Mouse (Mus musculus) limb, embryonic 11.5 days (tissue): ENCODE measurements at regions not wholly inside any gene's neighbourhood (a gene's known extent, or its start where the extent isn't known, plus 50 kb on each side); places are given as distances from the start of the nearest gene placed in this dataset.

Experiments
- ATAC-seq: fragments of 200-750 bp; cut with Nextera tagmentation; 2 replicates; pipeline ENCODE4 v1.8.0; 2017; ENCODE audit warnings: low read depth; ENCODE audit not compliant: insufficient number of reproducible peaks, low FRiP score, low TSS enrichment
- DNase-seq: peaks from one replicate; pipeline ENCODE4 v3.0.0-alpha.2; 2015; ENCODE audit warnings: low spot score
- H3K27ac ChIP-seq: fragments of 300-500 bp; sonication (generic); replicated peaks from 2 replicates; pipeline ENCODE4 v1.5.1; 2014; ENCODE audit warnings: low read depth, mild to moderate bottlenecking, low read length
- H3K27me3 ChIP-seq: fragments of 300-500 bp; sonication (generic); 2 replicates; pipeline ENCODE4 v1.6.1; 2014; ENCODE audit warnings: mild to moderate bottlenecking, low read length, mixed read lengths; ENCODE audit not compliant: control insufficient read depth, insufficient read depth
- H3K36me3 ChIP-seq: fragments of 300-500 bp; sonication (generic); 2 replicates; pipeline ENCODE4 v1.6.1; 2014; ENCODE audit warnings: mild to moderate bottlenecking, low read length, moderate library complexity, mixed read lengths; ENCODE audit not compliant: control insufficient read depth, insufficient read depth
- H3K4me1 ChIP-seq: fragments of 300-500 bp; sonication (generic); 2 replicates; pipeline ENCODE4 v1.6.1; 2014; ENCODE audit warnings: low read length, mixed read lengths; ENCODE audit not compliant: control insufficient read depth, insufficient read depth
- H3K4me2 ChIP-seq: fragments of 300-500 bp; sonication (generic); 2 replicates; pipeline ENCODE4 v1.6.1; 2014; ENCODE audit warnings: low read depth, mild to moderate bottlenecking, moderate library complexity; ENCODE audit not compliant: severe bottlenecking
- H3K4me3 ChIP-seq: fragments of 300-500 bp; sonication (generic); 2 replicates; pipeline ENCODE4 v1.5.1; 2014; ENCODE audit warnings: low read depth, low read length
- H3K9ac ChIP-seq: fragments of 300-500 bp; sonication (generic); 2 replicates; pipeline ENCODE4 v1.6.1; 2014; ENCODE audit warnings: mild to moderate bottlenecking, low read length
- H3K9me3 ChIP-seq: fragments of 300-500 bp; sonication (generic); 2 replicates; pipeline ENCODE4 v1.6.1; 2016; ENCODE audit warnings: low read length; ENCODE audit not compliant: control insufficient read depth
- WGBS: fragments of 180-500 bp; shearing (Covaris S2); extraction: QIAGEN DNeasy Blood & Tissue Kit; methylation state at CpG from one replicate; pipeline ENCODE4 v1.1.7; 2014; 5-methylcytosine and 5-hydroxymethylcytosine counted together

DNA sequence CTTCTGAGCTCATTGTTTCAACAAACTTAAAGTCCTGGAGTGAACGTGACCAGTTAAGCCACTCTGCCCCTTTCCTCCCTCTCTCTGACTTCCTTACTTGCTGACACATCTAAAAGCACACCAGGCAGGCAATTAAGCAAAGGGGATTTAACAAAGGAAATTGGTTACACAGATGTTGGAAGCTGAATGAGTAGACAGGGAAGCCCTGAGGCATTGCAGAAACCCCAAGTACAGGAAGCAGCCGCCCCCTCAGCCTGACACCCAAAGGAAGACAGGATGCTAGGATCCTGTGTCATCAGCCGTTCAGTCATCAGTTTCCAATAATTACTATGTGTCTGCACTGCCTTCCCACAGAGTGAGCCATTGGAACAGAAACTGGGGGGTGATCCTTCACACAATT, 595.5 kb downstream of the Tns3 start:
- Histone ChIP-seq H3K4me3 (no peak overlapping the region), H3K4me1 (no peaks in the 10 kb centered on the region), H3K9me3 (no peaks in the 10 kb centered on the region), H3K27me3 (no peaks in the 10 kb centered on the region), H3K27ac (0 out of 2 replicates have a peak overlapping the region, but pooled peaks have one; percentile 8), H3K36me3 (no peaks in the 10 kb centered on the region), H3K9ac (no peak overlapping the region), H3K4me2 (no peak overlapping the region)
- DNase-seq: peak; percentile 50
- WGBS: 5% methylated on average over 3 of the region's 3 CpGs
- peak; percentile 59 for ATAC-seq

DNA sequence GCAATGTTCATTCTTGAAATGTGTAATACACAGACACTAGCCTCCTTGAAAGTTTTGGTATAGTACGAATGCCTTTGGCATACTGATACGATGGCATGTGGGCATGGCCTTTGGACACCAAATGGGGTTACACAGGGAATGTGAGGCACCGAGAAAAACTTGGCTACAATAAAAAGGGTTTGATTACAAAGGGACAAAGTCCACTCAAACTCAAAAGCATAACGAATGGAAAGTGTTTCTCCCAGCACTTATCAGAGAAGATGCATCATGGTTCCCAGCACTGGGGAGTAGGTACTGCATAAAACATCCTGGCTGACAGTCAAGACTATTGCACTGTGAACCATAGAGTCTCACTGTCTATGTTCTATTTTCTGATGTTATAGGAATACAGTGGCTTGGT, 597.0 kb downstream of the Tns3 start:
- no peaks in the 10 kb centered on the region for H3K27me3 ChIP-seq
- H3K36me3 ChIP-seq: no peaks in the 10 kb centered on the region
- 90% methylated on average over 4 of the region's 4 CpGs for WGBS
- H3K9ac ChIP-seq: no peak overlapping the region
- no peak for ATAC-seq
- H3K4me2 ChIP-seq: no peak overlapping the region
- no peaks in the 10 kb centered on the region for H3K4me1 ChIP-seq
- no peaks in the 10 kb centered on the region for H3K9me3 ChIP-seq
- DNase-seq: no peak
- H3K27ac ChIP-seq: no peak overlapping the region
- no peak overlapping the region for H3K4me3 ChIP-seq

DNA sequence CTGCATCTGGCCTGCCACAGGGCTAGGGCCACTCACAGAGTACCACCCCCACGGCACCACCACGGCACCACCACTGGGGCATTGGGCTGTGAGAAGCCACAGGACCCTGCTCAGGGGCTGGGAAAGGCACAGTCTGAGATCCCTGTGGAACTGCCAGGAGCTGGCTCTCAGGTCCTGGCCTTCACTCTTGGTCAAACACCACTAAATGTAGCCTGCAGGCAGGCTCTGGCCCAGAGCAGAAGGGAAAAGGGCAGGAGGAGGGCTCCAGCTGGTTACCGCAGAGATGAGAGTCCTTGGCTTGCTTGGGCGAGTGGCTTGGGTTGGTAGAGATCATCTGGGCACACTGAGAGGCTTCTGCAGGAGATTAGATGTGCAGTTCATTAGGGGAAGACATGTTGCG, 598.5 kb downstream of the Tns3 start:
- H3K4me2 ChIP-seq: no peak overlapping the region
- 81% methylated on average over 5 of the region's 5 CpGs for WGBS
- no peaks in the 10 kb centered on the region for H3K9me3 ChIP-seq
- H3K27me3 ChIP-seq: no peaks in the 10 kb centered on the region
- no peak overlapping the region for H3K4me3 ChIP-seq
- no peak overlapping the region for H3K9ac ChIP-seq
- no peak overlapping the region for H3K27ac ChIP-seq
- H3K4me1 ChIP-seq: no peaks in the 10 kb centered on the region
- DNase-seq: no peak
- ATAC-seq: no peak
- no peaks in the 10 kb centered on the region for H3K36me3 ChIP-seq

DNA sequence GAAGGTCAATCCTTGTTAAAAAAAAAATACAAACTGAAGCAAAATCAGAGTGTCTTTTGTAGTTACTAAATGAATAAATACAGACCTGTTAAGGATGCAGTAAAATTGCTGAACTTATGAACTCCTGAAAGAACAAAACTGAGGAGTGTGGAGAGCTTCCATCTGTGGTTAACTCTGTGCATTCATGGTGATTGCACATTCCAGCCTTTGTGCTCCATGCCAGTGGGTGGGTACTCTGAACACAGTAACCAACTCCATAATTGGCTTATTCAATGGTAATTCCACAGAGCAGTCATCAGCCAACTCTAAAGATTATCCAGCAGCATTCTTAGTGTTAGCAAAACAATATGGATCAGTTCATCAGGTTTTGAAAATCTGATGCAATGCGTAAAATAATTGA, 599.2 kb downstream of the Tns3 start:
- Histone ChIP-seq H3K9ac (no peak overlapping the region), H3K4me2 (no peak overlapping the region), H3K4me1 (no peaks in the 10 kb centered on the region), H3K27ac (no peak overlapping the region), H3K27me3 (no peaks in the 10 kb centered on the region), H3K9me3 (no peaks in the 10 kb centered on the region), H3K36me3 (no peaks in the 10 kb centered on the region), H3K4me3 (no peak overlapping the region)
- DNase-seq (no peak), ATAC-seq (no peak)
- WGBS: 94% methylated on average over 1 of the region's 1 CpGs

DNA sequence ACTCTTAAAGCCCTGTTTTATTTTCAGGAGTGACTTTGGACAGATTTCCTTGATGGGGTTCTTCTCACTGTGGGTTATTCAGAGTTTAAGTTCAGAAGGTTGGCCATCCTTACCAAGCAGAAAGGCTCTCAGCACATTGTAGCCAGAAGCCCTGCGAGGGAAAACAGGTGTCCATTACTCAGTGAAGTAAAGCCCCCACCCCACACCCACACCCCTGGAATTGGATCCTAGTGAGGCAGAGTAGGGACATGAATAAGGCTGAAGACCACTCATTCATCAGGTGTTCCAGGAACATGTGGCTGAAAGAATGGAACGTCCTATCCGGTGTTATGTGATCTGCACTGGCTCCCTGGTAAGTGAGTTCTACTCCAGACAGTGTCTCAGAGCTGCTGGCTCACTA, 602.3 kb downstream of the Tns3 start:
- ATAC-seq (no peak), DNase-seq (no peak)
- Histone ChIP-seq H3K4me3 (no peak overlapping the region), H3K4me2 (no peak overlapping the region), H3K4me1 (no peaks in the 10 kb centered on the region), H3K27ac (no peak overlapping the region), H3K9ac (no peak overlapping the region), H3K36me3 (no peaks in the 10 kb centered on the region), H3K27me3 (no peaks in the 10 kb centered on the region), H3K9me3 (no peaks in the 10 kb centered on the region)
- 81% methylated on average over 3 of the region's 3 CpGs for WGBS

DNA sequence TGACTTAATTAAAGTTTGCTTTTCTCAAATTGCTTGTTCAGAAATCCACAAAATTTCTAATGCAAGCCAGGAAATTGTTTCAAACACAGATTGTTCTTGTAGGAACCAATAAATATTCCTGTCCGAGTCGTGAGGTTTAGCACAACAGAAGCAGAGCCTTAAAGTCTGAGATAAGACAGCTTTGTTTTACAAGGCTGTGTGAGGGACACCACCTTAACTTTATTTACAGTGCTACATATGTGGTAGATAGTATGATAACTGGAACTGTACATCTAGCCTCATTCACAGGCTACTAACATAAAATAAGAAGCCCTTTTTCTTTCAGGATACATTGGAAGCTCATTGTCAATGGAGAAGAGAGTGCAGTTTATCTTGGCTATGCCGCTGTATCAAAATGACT, 602.8 kb downstream of the Tns3 start:
- H3K4me1 ChIP-seq: no peaks in the 10 kb centered on the region
- 79% methylated on average over 3 of the region's 3 CpGs for WGBS
- H3K4me2 ChIP-seq: no peak overlapping the region
- ATAC-seq (no peak), DNase-seq (no peak)
- no peak overlapping the region for H3K9ac ChIP-seq
- no peaks in the 10 kb centered on the region for H3K9me3 ChIP-seq
- H3K4me3 ChIP-seq: no peak overlapping the region
- no peak overlapping the region for H3K27ac ChIP-seq
- no peaks in the 10 kb centered on the region for H3K27me3 ChIP-seq
- no peaks in the 10 kb centered on the region for H3K36me3 ChIP-seq

DNA sequence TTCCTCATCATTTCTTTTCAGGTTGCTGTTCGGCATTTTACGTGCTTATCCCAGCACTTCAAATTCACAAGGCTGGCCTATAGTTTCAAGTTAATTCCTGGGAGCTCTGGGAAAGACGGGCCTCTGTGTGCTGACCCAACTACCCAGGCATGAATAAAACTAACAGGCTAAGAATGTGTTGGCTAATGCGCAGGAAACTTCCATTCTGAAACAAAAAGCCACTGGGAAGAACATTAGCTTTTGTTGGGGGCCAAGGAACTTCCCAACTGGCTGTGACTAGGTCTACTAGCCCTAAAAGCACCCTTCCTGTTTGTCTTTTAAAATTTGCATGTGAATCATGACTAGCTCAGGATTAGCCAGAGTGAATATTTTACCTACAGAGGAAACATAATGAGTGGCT, 612.8 kb downstream of the Tns3 start:
- WGBS: 56% methylated on average over 4 of the region's 4 CpGs
- Histone ChIP-seq H3K27ac (no peak overlapping the region), H3K27me3 (no peaks in the 10 kb centered on the region), H3K9me3 (no peaks in the 10 kb centered on the region), H3K9ac (no peak overlapping the region), H3K4me1 (no peaks in the 10 kb centered on the region), H3K4me2 (no peak overlapping the region), H3K36me3 (no peaks in the 10 kb centered on the region), H3K4me3 (no peak overlapping the region)
- no peak for DNase-seq
- no peak for ATAC-seq

DNA sequence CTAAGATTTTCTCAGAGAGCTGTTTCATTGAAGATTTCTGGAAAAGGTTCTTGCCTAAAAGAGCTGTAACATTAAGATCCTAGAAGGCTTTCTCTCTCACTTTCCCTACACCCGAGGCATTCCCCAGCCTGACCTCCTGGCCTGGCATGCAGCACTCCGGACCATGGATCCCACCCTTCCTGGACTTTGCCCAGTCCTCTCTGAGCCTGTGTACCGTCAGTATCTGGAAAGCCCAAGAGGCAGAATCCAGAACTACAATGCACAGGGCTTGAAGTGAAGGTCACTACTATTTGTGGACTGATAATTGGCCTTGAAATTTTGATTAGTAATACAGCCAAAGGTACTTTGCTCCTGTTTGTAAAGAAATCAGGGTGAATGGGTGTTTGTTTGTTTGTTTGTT, 619.2 kb downstream of the Tns3 start:
- no peaks in the 10 kb centered on the region for H3K36me3 ChIP-seq
- WGBS: 79% methylated on average over 3 of the region's 3 CpGs
- no peak overlapping the region for H3K4me2 ChIP-seq
- ATAC-seq (no peak), DNase-seq (no peak)
- no peaks in the 10 kb centered on the region for H3K27me3 ChIP-seq
- no peaks in the 10 kb centered on the region for H3K9me3 ChIP-seq
- H3K27ac ChIP-seq: no peak overlapping the region
- H3K9ac ChIP-seq: no peak overlapping the region
- H3K4me3 ChIP-seq: no peak overlapping the region
- no peaks in the 10 kb centered on the region for H3K4me1 ChIP-seq

DNA sequence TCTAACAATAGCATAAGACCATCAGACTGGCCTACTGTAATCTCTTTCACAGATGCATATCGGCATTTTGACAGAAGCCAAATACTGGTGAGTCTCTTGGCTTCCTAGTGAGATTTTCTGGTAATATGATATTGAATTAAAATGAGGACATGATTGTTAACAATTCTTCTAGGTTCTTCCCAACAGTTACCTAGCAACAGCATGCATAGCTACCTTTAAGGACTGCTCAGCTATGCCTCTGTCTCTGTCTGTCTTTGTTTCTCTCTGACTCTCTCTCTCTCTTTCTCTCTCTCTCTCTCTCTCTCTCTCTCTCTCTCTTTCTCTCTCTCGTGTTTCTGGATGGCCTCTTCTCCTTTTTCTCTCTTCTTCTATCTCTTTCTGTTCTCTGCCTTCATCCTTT, 634.2 kb downstream of the Tns3 start:
- DNase-seq (no peak), ATAC-seq (no peak)
- Histone ChIP-seq H3K36me3 (no peaks in the 10 kb centered on the region), H3K27ac (no peak overlapping the region), H3K4me2 (no peak overlapping the region), H3K27me3 (no peaks in the 10 kb centered on the region), H3K9ac (no peak overlapping the region), H3K4me3 (no peak overlapping the region), H3K9me3 (no peaks in the 10 kb centered on the region), H3K4me1 (no peaks in the 10 kb centered on the region)
- WGBS: 65% methylated on average over 2 of the region's 2 CpGs
